Comparison of ENCODE assay signal across 8 mouse cellular contexts in genomic region chr14:32597232-32598231, GRCm38 (mm10). TPM values are rescaled to one million over a fixed set of nuclear protein-coding genes. Genes with fewer than 3 reads are reported as not detected.
DNase-seq lines count a peak whose midpoint lies in the region; ATAC-seq lines count a peak whose summit lies in the region.

No protein-coding gene starts in this region.

- intact Hi-C loops in heart, postnatal 10 days (cut with DNase I) = no loop called here

- H3K27ac ChIP-seq in embryonic facial prominence, embryonic 12.5 days = no peak overlapping the region

- H3K36me3 ChIP-seq in embryonic facial prominence, embryonic 12.5 days = no peaks in the 10 kb centered on the region

- peak; percentile 18 for DNase-seq in right cerebral cortex, adult 18-20 months
- DNase-seq in right cerebral cortex, postnatal 36 days (ENCODE audit: low spot score in 2 of 2) = no peak
- DNase-seq in heart, postnatal 10 days = peak; percentile 78 to 85
- DNase-seq in kidney, postnatal 4 days = peak; percentile 92 to 94
- peak; percentile 60 for DNase-seq in right cerebral cortex, postnatal 4 days
- DNase-seq in T-cell, adult 2 months (ENCODE audit: low spot score) = no peak

- ATAC-seq in embryonic facial prominence, embryonic 12.5 days (ENCODE audit: insufficient number of reproducible peaks, insufficient read depth, low FRiP score, low TSS enrichment) = no peak; the same call in 1 of the 2 replicates
- 0 out of 2 replicates have a peak, but pooled peaks have one; percentile 33 for ATAC-seq in megakaryocyte, adult 5-6 weeks (ENCODE audit: poor library complexity, severe bottlenecking)

- peak overlapping the region; percentile 40 for H3K4me2 ChIP-seq in embryonic facial prominence, embryonic 12.5 days (replicated peaks)

- H3K4me1 ChIP-seq in embryonic facial prominence, embryonic 12.5 days = peaks cover 23% of the 10 kb centered on the region

- H3K9ac ChIP-seq in embryonic facial prominence, embryonic 12.5 days = no peak overlapping the region

- H3K4me3 ChIP-seq in embryonic facial prominence, embryonic 12.5 days = peak overlapping the region; percentile 25

- peaks cover 92% of the 10 kb centered on the region for H3K27me3 ChIP-seq in embryonic facial prominence, embryonic 12.5 days

- H3K9me3 ChIP-seq in embryonic facial prominence, embryonic 12.5 days = no peaks in the 10 kb centered on the region

- under 1% methylated on average over 75 of the region's 78 CpGs for WGBS in embryonic facial prominence, embryonic 12.5 days

RNA-seq across cellular contexts. Expression of gene Prrxl1, which starts 1.7 kb away (rescaled TPM):
- polyA plus RNA-seq in embryonic facial prominence, embryonic 12.5 days (2016; fragmentation: Nextera tagmentation; extraction: Ambion mirVana) = 9.7 and 12.4 TPM in 2 replicates
- not detected for total RNA-seq in heart, postnatal 10 days (2021)
- not detected in 2 replicates for total RNA-seq in megakaryocyte, adult 5-6 weeks (2015)
- not detected in 2 replicates for total RNA-seq in megakaryocyte, adult 5-6 weeks (2017)

Comparison
In these comparisons a context has a peak if more than half of its experiments do, and no peak if none do; other contexts are left out.
1. DNase-seq: peak in right cerebral cortex, adult 18-20 months (single experiment), heart, postnatal 10 days (2 of 2), kidney, postnatal 4 days (2 of 2) and right cerebral cortex, postnatal 4 days (single experiment); none in right cerebral cortex, postnatal 36 days (0 of 2) and T-cell, adult 2 months (single experiment).